Mouse (Mus musculus) ovary, postnatal 36 days (tissue): Measurements from ENCODE around the gene Adra2c.

Experiments
- DNase-seq: peaks from one replicate; pipeline ENCODE4 v3.0.0; 2022; ENCODE audit warnings: low spot score, mixed read lengths

The Adra2c gene

GRCm38 (mm10) chr5:35311738-35312250 is 33.7 kb downstream of the Adra2c start:
- no peak for DNase-seq

GRCm38 (mm10) chr5:35313231-35313821 is 35.2 kb downstream of the Adra2c start:
- peak; percentile 13 for DNase-seq

GRCm38 (mm10) chr5:35313826-35314586 is 35.9 kb downstream of the Adra2c start:
- no peak for DNase-seq

GRCm38 (mm10) chr5:35314629-35315028 is 36.5 kb downstream of the Adra2c start:
- DNase-seq = no peak

GRCm38 (mm10) chr5:35315204-35315603 is 37.1 kb downstream of the Adra2c start:
- no peak for DNase-seq

- DNase-seq = peak; percentile 78
These were observed 42.5 kb downstream of the Adra2c start for GRCm38 (mm10) chr5:35320650-35321049.

- DNase-seq = no peak
These were observed 52.7 kb downstream of the Adra2c start for GRCm38 (mm10) chr5:35330822-35331221.
